Mouse (Mus musculus) embryonic facial prominence, embryonic 14.5 days (tissue): ENCODE data around the gene Faap20. TPM values are rescaled to one million over a fixed set of nuclear protein-coding genes. Genes with fewer than 3 reads are reported as not detected.

Source experiments
- ATAC-seq: fragments of 200-750 bp; cut with Nextera tagmentation; 2 replicates; pipeline ENCODE4 v1.8.0; 2017; ENCODE audit warnings: low read depth, moderate number of reproducible peaks, moderate TSS enrichment
- DNase-seq: peaks from one replicate; pipeline ENCODE4 v3.0.0-alpha.2; 2015; ENCODE audit warnings: low spot score
- H3K27ac ChIP-seq: fragments of 300-500 bp; sonication (generic); replicated peaks from 2 replicates; pipeline ENCODE4 v1.5.1; 2014; ENCODE audit warnings: low read depth, mild to moderate bottlenecking, low read length, moderate library complexity
- H3K27me3 ChIP-seq: fragments of 300-500 bp; sonication (generic); replicated peaks from 2 replicates; pipeline ENCODE4 v1.6.1; 2014; ENCODE audit warnings: low read length; ENCODE audit not compliant: control insufficient read depth, insufficient read depth
- H3K36me3 ChIP-seq: fragments of 300-500 bp; sonication (generic); 2 replicates; pipeline ENCODE4 v1.6.1; 2014; ENCODE audit warnings: low read length, mixed read lengths; ENCODE audit not compliant: control insufficient read depth, insufficient read depth
- H3K4me1 ChIP-seq: fragments of 300-500 bp; sonication (generic); 2 replicates; pipeline ENCODE4 v1.6.1; 2014; ENCODE audit warnings: antibody characterized with exemption, low read length; ENCODE audit not compliant: control insufficient read depth, insufficient read depth
- H3K4me2 ChIP-seq: fragments of 300-500 bp; sonication (generic); 2 replicates; pipeline ENCODE4 v1.6.1; 2014; ENCODE audit warnings: low read depth, mild to moderate bottlenecking, low read length, moderate library complexity, mixed read lengths
- H3K4me3 ChIP-seq: fragments of 300-500 bp; sonication (generic); 2 replicates; pipeline ENCODE4 v1.5.1; 2014; ENCODE audit warnings: low read depth, mild to moderate bottlenecking, low read length
- H3K9ac ChIP-seq: fragments of 300-500 bp; sonication (generic); 2 replicates; pipeline ENCODE4 v1.6.1; 2014; ENCODE audit warnings: low read depth, mild to moderate bottlenecking, low read length, moderate library complexity, mixed read lengths
- H3K9me3 ChIP-seq: fragments of 300-500 bp; sonication (generic); 2 replicates; pipeline ENCODE4 v1.6.1; 2016; ENCODE audit warnings: low read length; ENCODE audit not compliant: control insufficient read depth
- WGBS: fragments of 180-500 bp; shearing (Covaris S2); extraction: QIAGEN DNeasy Blood & Tissue Kit; methylation state at CpG from one replicate; pipeline ENCODE4 v1.1.7; 2014; 5-methylcytosine and 5-hydroxymethylcytosine counted together
- polyA plus RNA-seq: library from polyadenylated mRNA; unstranded; fragments of >200 nt; fragmentation: Nextera tagmentation; extraction: Ambion mirVana; gene quantifications from 2 replicates; pipeline ENCODE4 v1.2.1, GENCODE M21; 2014

Faap20 gene
- polyA plus RNA-seq, 1 experiment from 2014 or later, result 66.1 TPM

- Histone ChIP-seq H3K9me3 (no peaks in the 10 kb centered on the region), H3K4me2 (no peak overlapping the region), H3K36me3 (no peaks in the 10 kb centered on the region), H3K9ac (no peak overlapping the region), H3K4me1 (peaks cover 58% of the 10 kb centered on the region), H3K4me3 (no peak overlapping the region), H3K27me3 (no peaks in the 10 kb centered on the region), H3K27ac (peak overlapping the region; percentile 100)
- 66% methylated on average over 11 of the region's 12 CpGs for WGBS
- DNase-seq, result peak; percentile 64
- no peak for ATAC-seq
Measured at GRCm38 (mm10) chr4:155236737-155237385, 12.7 kb upstream of the Faap20 start.

DNA sequence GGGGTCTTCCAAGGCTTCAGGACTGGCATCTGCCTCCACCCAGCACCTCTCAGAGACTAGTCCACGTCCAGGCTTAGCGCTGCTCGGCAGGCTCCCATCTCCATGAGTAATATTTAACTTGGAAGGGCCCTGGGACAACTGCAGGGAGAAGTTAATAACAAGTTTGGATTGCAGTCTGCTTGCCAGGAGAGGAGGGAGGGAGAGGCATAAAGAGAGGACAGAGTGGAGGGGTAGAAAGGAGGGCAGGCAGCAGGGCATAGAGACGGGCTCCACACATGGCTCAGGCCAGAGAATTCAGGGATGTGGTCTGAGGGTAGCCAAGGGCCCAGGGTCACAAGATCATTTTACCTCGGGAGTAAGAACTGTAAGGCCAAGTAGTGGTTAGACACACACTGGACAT lies 11.3 kb upstream of the Faap20 start:
- Histone ChIP-seq H3K9ac (0 out of 2 replicates have a peak overlapping the region, but pooled peaks have one; percentile 6), H3K9me3 (no peaks in the 10 kb centered on the region), H3K4me1 (peaks cover 50% of the 10 kb centered on the region), H3K4me3 (no peak overlapping the region), H3K27ac (peak overlapping the region; percentile 65), H3K4me2 (no peak overlapping the region), H3K27me3 (no peaks in the 10 kb centered on the region), H3K36me3 (no peaks in the 10 kb centered on the region)
- DNase-seq, result peak; percentile 61
- 50% methylated on average over 5 of the region's 5 CpGs for WGBS
- no peak for ATAC-seq

DNA sequence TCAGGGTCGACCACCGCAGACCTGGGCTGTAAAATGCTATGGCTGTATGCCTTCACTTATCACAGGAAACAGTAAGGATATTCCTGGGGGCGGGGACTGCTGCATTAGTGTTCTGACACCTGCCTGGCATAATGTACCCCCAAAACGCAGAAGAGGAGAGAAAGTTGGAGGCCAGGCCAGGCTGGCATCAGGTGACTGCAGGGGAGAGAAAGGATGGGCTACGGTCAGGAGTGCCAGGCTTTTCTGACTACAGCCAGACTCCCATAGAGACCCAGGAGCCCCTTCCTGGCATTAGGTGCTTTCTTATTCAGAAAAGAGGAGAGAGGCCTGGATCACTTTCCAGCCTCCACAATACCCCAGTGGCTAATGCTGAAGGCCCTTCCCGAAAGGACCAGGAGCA lies 10.1 kb upstream of the Faap20 start:
- Histone ChIP-seq H3K27me3 (no peaks in the 10 kb centered on the region), H3K9ac (no peak overlapping the region), H3K36me3 (no peaks in the 10 kb centered on the region), H3K4me1 (peaks cover 38% of the 10 kb centered on the region), H3K27ac (no peak overlapping the region), H3K9me3 (no peaks in the 10 kb centered on the region), H3K4me2 (no peak overlapping the region), H3K4me3 (no peak overlapping the region)
- ATAC-seq (no peak), DNase-seq (no peak)
- 67% methylated on average over 6 of the region's 6 CpGs for WGBS

DNA sequence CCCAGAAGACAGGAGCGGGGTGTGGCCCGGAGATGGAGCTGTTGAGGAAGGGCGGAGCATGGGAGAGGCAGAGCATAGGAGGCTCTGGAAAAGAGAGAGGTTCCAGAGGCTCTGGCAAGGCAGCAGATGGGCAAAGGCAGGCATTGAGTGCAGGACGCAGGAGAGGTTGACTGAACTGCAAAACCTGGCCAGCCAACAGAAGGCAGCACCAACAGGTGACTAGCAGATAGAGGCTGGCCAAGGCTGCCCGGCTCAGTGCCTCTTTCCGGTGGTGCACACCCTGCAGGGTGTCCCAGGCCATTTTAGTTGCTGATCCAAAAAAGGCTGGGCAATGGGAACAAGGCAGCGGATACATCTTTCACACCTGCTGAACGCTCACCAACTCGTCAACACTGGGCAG lies 7.8 kb upstream of the Faap20 start:
- Histone ChIP-seq H3K36me3 (no peaks in the 10 kb centered on the region), H3K4me3 (no peak overlapping the region), H3K27ac (no peak overlapping the region), H3K4me2 (no peak overlapping the region), H3K4me1 (peaks cover 18% of the 10 kb centered on the region), H3K9ac (no peak overlapping the region), H3K27me3 (no peaks in the 10 kb centered on the region), H3K9me3 (no peaks in the 10 kb centered on the region)
- DNase-seq, result no peak
- ATAC-seq, result no peak
- WGBS, result 82% methylated on average over 9 of the region's 9 CpGs

DNA sequence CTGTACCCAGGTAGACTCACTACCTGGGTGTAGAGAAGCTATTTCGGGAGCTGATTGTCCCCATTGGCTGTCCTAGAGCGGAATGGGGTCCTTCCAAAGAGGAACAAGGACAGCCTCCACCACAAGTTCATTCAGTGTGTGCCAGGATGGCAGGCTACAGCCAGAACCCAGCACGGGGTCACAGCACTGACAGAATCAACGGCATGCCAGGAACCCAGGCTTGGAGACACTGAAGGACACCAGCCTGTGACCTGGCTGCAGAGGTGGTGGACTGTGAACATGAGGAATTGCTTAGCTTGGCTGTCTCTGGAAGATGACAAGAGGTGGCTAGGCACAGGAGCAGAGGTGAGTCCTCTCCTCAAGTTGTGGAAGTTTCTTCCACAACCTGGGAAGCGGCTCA lies 7.3 kb upstream of the Faap20 start:
- H3K4me2 ChIP-seq, result no peak overlapping the region
- DNase-seq, result no peak
- WGBS, result 85% methylated on average over 5 of the region's 5 CpGs

DNA sequence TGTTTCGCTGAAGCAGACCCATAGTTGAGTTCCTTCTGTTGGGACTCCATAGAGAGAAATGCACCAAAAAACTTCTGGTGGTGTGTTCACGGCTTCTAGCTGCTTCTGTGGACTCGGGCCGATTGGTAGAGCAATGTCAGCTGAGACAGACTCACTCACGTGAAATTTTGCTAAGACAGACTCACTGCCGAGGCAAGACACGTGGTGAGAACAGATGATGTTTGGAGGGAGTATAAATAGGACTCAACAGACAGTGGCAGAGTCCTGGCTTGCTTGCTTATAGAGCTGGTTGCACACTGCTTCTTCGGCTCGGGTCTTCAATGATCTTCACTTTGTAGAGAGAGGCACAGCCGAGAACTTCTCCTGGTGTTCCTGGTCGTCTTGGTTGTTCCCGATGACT lies 6.4 kb upstream of the Faap20 start:
- no peak overlapping the region for H3K4me3 ChIP-seq

More for the DNA sequence above, 7.3 kb upstream of the Faap20 start:
- Histone ChIP-seq H3K9me3 (no peaks in the 10 kb centered on the region), H3K36me3 (no peaks in the 10 kb centered on the region), H3K9ac (no peak overlapping the region), H3K27me3 (no peaks in the 10 kb centered on the region), H3K27ac (no peak overlapping the region), H3K4me1 (peaks cover 13% of the 10 kb centered on the region), H3K4me3 (no peak overlapping the region)
- no peak for ATAC-seq

GRCm38 (mm10) chr4:155245770-155246492 lies 3.7 kb upstream of the Faap20 start:
- ATAC-seq, result no peak
- H3K9ac ChIP-seq, result peak overlapping the region; percentile 25; the same call in 1 of the 2 replicates
- DNase-seq, result no peak
- no peaks in the 10 kb centered on the region for H3K27me3 ChIP-seq
- WGBS, result 47% methylated on average over 6 of the region's 6 CpGs
- H3K27ac ChIP-seq, result no peak overlapping the region
- peaks cover 6% of the 10 kb centered on the region; the same call in 1 of the 2 replicates for H3K4me1 ChIP-seq
- no peak overlapping the region for H3K4me2 ChIP-seq
- no peaks in the 10 kb centered on the region for H3K9me3 ChIP-seq
- H3K36me3 ChIP-seq, result no peaks in the 10 kb centered on the region
- no peak overlapping the region for H3K4me3 ChIP-seq

More for the DNA sequence above, 6.4 kb upstream of the Faap20 start:
- Histone ChIP-seq H3K4me1 (peaks cover 4% of the 10 kb centered on the region; the same call in 1 of the 2 replicates), H3K36me3 (no peaks in the 10 kb centered on the region), H3K9me3 (no peaks in the 10 kb centered on the region), H3K27ac (no peak overlapping the region), H3K9ac (no peak overlapping the region), H3K27me3 (no peaks in the 10 kb centered on the region), H3K4me2 (no peak overlapping the region)
- ATAC-seq, result no peak
- WGBS, result 82% methylated on average over 12 of the region's 12 CpGs
- no peak for DNase-seq

DNA sequence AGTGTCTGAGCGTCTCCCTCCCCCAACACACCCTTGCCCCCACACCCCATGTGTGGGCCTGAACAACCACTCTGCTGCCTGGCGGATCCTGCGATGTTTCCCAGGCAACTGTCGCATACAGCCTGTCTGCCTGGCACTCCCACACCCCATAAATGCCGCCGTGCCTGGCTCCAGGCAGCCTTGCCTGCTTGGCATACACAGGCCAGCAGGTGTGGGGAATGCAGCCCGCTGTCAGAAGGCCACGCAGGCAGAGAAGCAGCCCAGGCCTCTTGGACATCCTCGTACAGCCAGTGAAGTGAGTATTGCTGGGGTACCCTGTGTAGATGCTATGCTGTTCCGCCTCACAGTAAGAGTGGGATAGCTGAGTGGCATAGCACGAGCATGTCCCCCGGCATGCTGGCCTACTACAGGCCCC lies 2.9 kb upstream of the Faap20 start:
- 84% methylated on average over 12 of the region's 12 CpGs for WGBS
- H3K27ac ChIP-seq, result no peak overlapping the region

More for the DNA sequence above, 2.9 kb upstream of the Faap20 start:
- no peak overlapping the region for H3K4me2 ChIP-seq
- peaks cover 13% of the 10 kb centered on the region; the same call in 1 of the 2 replicates for H3K4me1 ChIP-seq
- no peak for ATAC-seq
- H3K9me3 ChIP-seq, result no peaks in the 10 kb centered on the region
- DNase-seq, result peak; percentile 37
- H3K36me3 ChIP-seq, result no peaks in the 10 kb centered on the region
- H3K27me3 ChIP-seq, result no peaks in the 10 kb centered on the region
- H3K9ac ChIP-seq, result no peak overlapping the region
- no peak overlapping the region for H3K4me3 ChIP-seq
